Mouse (Mus musculus): Measurements from ENCODE around the gene Mdh1. TPM values are rescaled to one million over a fixed set of nuclear protein-coding genes. Genes with fewer than 3 reads are reported as not detected.
"Not testable (repeated sequence)": the region's sequence is repeated elsewhere in the genome, so short reads cannot be mapped to it uniquely, and the experiment has no call there.

Gene Mdh1
- total RNA-seq, 4 experiments from 2014 or later = 821 to 1,026 (median 921) TPM

- no peak for DNase-seq (ENCODE audit: low spot score in 2 of 2)
Observed at GRCm38 (mm10) chr11:21546671-21547070, 25.5 kb downstream of the Mdh1 start.

- DNase-seq (ENCODE audit: low spot score in 2 of 2) = no peak
Observed at GRCm38 (mm10) chr11:21545951-21546350, 26.2 kb downstream of the Mdh1 start.

- peak in 1 of 2 experiments; percentile 51 for DNase-seq (ENCODE audit: low spot score in 2 of 2)
Observed at GRCm38 (mm10) chr11:21545021-21545420, 27.1 kb downstream of the Mdh1 start.

GRCm38 (mm10) chr11:21542731-21543130, 29.4 kb downstream of the Mdh1 start:
- DNase-seq (ENCODE audit: low spot score in 2 of 2) = no peak

- DNase-seq (ENCODE audit: low spot score in 2 of 2) = no peak
Observed at GRCm38 (mm10) chr11:21540622-21541021, 31.5 kb downstream of the Mdh1 start.

- no peak for DNase-seq (ENCODE audit: low spot score in 2 of 2)
Observed at GRCm38 (mm10) chr11:21540072-21540471, 32.1 kb downstream of the Mdh1 start.

GRCm38 (mm10) chr11:21530856-21531255, 41.3 kb downstream of the Mdh1 start:
- not testable (repeated sequence) for DNase-seq (ENCODE audit: low spot score in 2 of 2)

GRCm38 (mm10) chr11:21528676-21529394, 43.3 kb downstream of the Mdh1 start:
- DNase-seq (ENCODE audit: low spot score in 2 of 2) = no peak

GRCm38 (mm10) chr11:21517726-21518125, 54.4 kb downstream of the Mdh1 start:
- DNase-seq (ENCODE audit: low spot score in 2 of 2) = no peak

GRCm38 (mm10) chr11:21516396-21516795, 55.8 kb downstream of the Mdh1 start:
- DNase-seq (ENCODE audit: low spot score in 2 of 2) = not testable (repeated sequence)

- DNase-seq (ENCODE audit: low spot score in 2 of 2) = not testable (repeated sequence)
Observed at GRCm38 (mm10) chr11:21510577-21510976, 61.6 kb downstream of the Mdh1 start.

GRCm38 (mm10) chr11:21508713-21509112, 63.5 kb downstream of the Mdh1 start:
- DNase-seq (ENCODE audit: low spot score in 2 of 2) = not testable (repeated sequence)

- not testable (repeated sequence) for DNase-seq (ENCODE audit: low spot score in 2 of 2)
Observed at GRCm38 (mm10) chr11:21507073-21507472, 65.1 kb downstream of the Mdh1 start.

Small RNAs within 50 kb of the gene (microRNA-seq; reads per million reads assigned to microRNA genes)
- gene Gm22990 = 0 reads per million in 2 experiments

Other genes starting within 250 kb of the Mdh1 start
- gene Ugp2, start 201.2 kb downstream of the Mdh1 start, total RNA-seq (2022) = 10 to 100 TPM; 68.6 to 83.5 (median 78.2) TPM
- 10 to 100 TPM; 12.7 to 16.4 (median 14.1) TPM for gene Wdpcp, start 132 bp downstream of the Mdh1 start, total RNA-seq (2022)